Mouse (Mus musculus) ES-E14 (cell line): ENCODE measurements around the gene Ccpg1.

Experiments used
- CHD2 ChIP-seq: IDR thresholded peaks from 2 replicates; pipeline ENCODE4 v1.6.1; 2014; ENCODE audit warnings: mild to moderate bottlenecking, low read depth, low read length, inconsistent platforms
- HCFC1 ChIP-seq: IDR thresholded peaks from 2 replicates; pipeline ENCODE4 v1.6.1; 2012; ENCODE audit warnings: low read length, inconsistent platforms, borderline replicate concordance; ENCODE audit not compliant: insufficient read depth
- ZC3H11A ChIP-seq: IDR thresholded peaks from 2 replicates; pipeline ENCODE4 v1.6.1; 2012; ENCODE audit warnings: low read depth, mild to moderate bottlenecking, inconsistent platforms, low read length, borderline replicate concordance
- ZNF384 ChIP-seq: IDR thresholded peaks from 2 replicates; pipeline ENCODE4 v1.6.1; 2012; ENCODE audit warnings: low read depth, low read length, inconsistent platforms

- TF ChIP-seq CHD2: no peak
- TF ChIP-seq ZC3H11A: no peak
- no peak for TF ChIP-seq ZNF384
- no peak for TF ChIP-seq HCFC1
Observed at GRCm38 (mm10) chr9:73049833-73050232, 64.6 kb downstream of the Ccpg1 start.
